Mouse (Mus musculus) left cerebral cortex, adult 18-20 months (tissue): ENCODE data around the gene Sesn2. TPM values are rescaled to one million over a fixed set of nuclear protein-coding genes. Genes with fewer than 3 reads are reported as not detected.
A peak's percentile ranks its signal among the peaks of the same experiment; 100 is the strongest.

Experiments used
- DNase-seq, 2 experiments: peaks; one replicate each; pipeline ENCODE4 v3.0.0; 2021 to 2022; ENCODE audit warnings: low spot score in 2 of 2, mixed read lengths in 1 of 2
- total RNA-seq, 2 experiments: library from RNA; stranded (reverse); gene quantifications; 2 replicates each; pipeline ENCODE4 v1.2.3; 2021

Sesn2 gene
- total RNA-seq, 2 experiments from 2014 or later = 10.6 to 11.4 TPM

GRCm38 (mm10) chr4:132514555-132515135 lies 4.3 kb upstream of the Sesn2 start:
- peak; percentile 84 to 86 for DNase-seq

- DNase-seq = no peak
These were observed 3.3 kb upstream of the Sesn2 start for GRCm38 (mm10) chr4:132513395-132514273.

- DNase-seq = no peak
These were observed 1.8 kb upstream of the Sesn2 start for GRCm38 (mm10) chr4:132512080-132512479.

- DNase-seq = peak; percentile 41 to 58
These were observed 542 bp downstream of the Sesn2 start for GRCm38 (mm10) chr4:132509621-132510296.

- no peak for DNase-seq
These were observed 3.1 kb downstream of the Sesn2 start for GRCm38 (mm10) chr4:132507210-132507609.

- DNase-seq = no peak
These were observed 4.1 kb downstream of the Sesn2 start for GRCm38 (mm10) chr4:132506250-132506649.

GRCm38 (mm10) chr4:132505800-132506199 lies 4.5 kb downstream of the Sesn2 start:
- DNase-seq = no peak

GRCm38 (mm10) chr4:132505034-132505738 lies 5.1 kb downstream of the Sesn2 start:
- DNase-seq = no peak

GRCm38 (mm10) chr4:132503344-132503743 lies 7.0 kb downstream of the Sesn2 start:
- no peak for DNase-seq

- no peak for DNase-seq
These were observed 8.7 kb downstream of the Sesn2 start for GRCm38 (mm10) chr4:132501639-132502038.

GRCm38 (mm10) chr4:132494271-132494918 lies 15.9 kb downstream of the Sesn2 start:
- DNase-seq = no peak

GRCm38 (mm10) chr4:132492178-132493060 lies 17.9 kb downstream of the Sesn2 start:
- no peak for DNase-seq

GRCm38 (mm10) chr4:132491748-132492147 lies 18.6 kb downstream of the Sesn2 start:
- DNase-seq = no peak

GRCm38 (mm10) chr4:132491057-132491456 lies 19.2 kb downstream of the Sesn2 start:
- DNase-seq = no peak

GRCm38 (mm10) chr4:132490273-132491010 lies 19.9 kb downstream of the Sesn2 start:
- no peak for DNase-seq

GRCm38 (mm10) chr4:132488976-132489375 lies 21.3 kb downstream of the Sesn2 start:
- DNase-seq = no peak

- no peak for DNase-seq
These were observed 21.8 kb downstream of the Sesn2 start for GRCm38 (mm10) chr4:132488521-132488920.

- no peak for DNase-seq
These were observed 25.5 kb downstream of the Sesn2 start for GRCm38 (mm10) chr4:132484820-132485219.

- no peak for DNase-seq
These were observed 26.1 kb downstream of the Sesn2 start for GRCm38 (mm10) chr4:132484231-132484630.
